Mouse (Mus musculus) heart, adult 9 months (tissue): ENCODE measurements around the gene Slc26a10.
"Not testable (repeated sequence)": the region's sequence is repeated elsewhere in the genome, so short reads cannot be mapped to it uniquely, and the experiment has no call there.

Experiments
- DNase-seq, 2 experiments: peaks; one replicate each; pipeline ENCODE4 v3.0.0; 2022; ENCODE audit warnings: low spot score in 2 of 2

Slc26a10 gene

DNA sequence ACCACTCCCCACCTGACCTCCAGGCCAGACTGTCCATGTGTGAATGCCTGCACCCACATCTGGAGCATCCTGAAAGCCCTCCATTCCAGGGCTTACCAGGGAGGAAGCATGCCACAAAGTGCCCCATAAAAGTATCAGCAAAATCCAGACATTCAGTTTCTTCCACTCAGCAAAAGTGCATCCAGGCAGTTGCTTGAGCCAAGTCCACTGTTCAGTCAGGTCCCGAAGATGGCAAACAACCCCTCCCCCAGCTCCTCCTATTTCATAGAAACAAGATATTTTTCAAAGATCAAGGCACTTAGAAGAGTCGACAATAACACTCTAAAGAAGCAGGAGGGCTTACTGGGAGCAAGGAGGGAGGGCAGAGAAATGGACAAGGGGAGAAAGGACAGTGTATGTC is 18.0 kb upstream of the Slc26a10 start:
- DNase-seq = no peak

DNA sequence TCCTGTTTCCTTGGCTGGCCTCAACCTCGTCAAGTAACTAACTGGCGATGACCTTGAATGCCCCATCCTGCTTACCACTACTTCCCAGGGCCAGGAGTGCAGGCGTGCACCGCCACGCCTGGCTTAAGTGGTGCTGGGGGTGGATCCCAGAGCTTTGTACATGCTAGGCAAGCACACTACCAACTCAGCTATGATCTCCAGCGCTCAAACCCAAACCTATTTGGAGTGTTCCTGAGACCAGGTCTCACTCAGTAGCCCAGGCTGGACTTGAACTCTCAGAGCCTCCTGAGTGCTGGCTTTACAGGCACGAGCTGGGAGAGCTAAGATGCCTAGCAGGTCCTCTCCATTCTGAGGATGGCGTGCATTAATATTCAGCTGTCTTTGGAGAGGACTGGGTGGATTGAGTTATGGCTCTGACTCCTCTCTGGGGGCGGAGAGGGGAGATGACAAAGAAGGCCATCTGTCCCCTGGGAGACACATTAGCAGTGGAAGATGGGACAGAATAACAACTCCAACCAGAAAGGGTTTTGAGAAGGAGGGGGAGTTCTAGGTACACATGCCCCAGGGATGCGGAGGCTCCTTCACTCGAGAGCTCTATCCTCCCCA is 17.2 kb upstream of the Slc26a10 start:
- no peak for DNase-seq

DNA sequence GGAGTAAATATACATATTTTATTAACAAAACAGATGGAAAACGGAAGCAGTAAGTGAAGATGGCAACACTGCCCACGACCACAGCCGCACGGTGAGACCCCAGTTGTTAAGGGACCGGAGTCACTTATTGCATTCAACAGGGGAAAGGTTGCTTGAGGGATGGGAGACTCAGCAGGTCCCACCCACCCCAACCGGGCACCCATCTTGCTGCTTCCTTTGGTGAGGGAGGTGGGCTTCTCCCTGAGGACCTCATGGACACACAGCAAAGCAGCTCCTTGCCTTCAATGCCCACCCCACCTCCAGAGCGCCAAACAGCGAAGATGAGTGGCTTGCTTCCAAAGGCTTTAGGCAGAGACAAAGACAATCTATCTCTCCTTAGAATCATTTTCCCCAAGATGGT is 16.7 kb upstream of the Slc26a10 start:
- no peak for DNase-seq

DNA sequence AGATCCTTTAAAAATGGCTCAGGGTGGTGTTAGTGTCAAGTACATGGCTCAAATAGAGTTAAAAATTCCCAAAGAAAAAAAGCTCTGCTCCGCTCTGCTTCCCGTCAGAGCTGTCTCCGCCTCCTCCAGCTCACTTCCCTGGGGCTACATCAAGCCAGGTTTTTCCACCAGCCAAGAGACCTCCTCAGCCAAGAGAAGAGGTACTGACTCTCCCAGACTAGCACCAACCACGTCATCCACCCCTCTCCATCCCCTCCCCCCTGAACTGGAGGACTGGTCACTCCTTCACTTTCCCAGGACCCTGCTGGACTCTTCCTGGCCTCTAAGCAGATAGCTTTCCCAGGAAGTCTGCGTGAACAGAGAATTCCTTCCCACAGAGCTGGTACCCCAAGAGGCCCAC is 15.9 kb upstream of the Slc26a10 start:
- DNase-seq = peak; percentile 85 to 91

DNA sequence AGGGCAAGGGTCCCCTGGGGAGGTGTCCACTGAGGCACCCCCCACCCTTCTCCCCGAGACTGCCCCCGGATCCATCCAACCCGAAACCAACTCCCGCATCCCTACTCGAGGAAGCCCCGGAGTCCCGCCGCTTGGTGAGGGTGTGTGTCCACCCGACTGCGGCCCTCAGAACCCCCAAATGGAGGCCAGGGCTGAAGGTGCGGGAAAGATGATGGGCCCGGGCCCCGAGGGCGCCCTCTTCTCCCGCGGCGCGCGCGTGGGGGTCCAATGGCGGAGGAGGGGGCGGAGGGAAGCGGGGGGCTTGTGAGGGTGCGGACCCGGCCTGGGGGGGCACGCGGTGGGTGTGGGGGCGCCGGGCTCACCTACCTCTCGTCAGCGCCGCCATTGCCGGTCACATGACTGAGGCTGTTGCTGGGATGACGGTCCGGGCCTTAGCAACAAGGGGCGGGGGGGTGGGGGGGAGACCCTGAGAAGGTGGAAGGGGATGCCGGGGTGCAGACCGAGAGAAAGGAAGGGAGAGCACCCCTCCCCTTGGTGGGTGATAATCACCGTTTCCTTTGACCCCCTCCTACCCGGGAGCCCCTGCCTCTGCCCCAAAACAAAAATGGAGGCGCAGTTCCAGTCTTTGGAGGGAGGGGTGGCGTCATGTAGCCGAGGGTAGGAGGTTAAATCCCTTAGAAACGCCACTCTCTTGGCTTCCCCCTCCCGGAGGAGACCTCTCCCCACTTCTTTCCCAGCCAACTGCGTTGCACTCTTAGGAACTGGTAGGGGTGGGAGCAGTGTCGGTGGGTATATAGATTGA is 15.1 kb upstream of the Slc26a10 start, which contains the start of gene Dtx3:
TSS of gene Dtx3 (minus strand) at position 401 of the 802 bp plus-strand sequence.
- no peak for DNase-seq

DNA sequence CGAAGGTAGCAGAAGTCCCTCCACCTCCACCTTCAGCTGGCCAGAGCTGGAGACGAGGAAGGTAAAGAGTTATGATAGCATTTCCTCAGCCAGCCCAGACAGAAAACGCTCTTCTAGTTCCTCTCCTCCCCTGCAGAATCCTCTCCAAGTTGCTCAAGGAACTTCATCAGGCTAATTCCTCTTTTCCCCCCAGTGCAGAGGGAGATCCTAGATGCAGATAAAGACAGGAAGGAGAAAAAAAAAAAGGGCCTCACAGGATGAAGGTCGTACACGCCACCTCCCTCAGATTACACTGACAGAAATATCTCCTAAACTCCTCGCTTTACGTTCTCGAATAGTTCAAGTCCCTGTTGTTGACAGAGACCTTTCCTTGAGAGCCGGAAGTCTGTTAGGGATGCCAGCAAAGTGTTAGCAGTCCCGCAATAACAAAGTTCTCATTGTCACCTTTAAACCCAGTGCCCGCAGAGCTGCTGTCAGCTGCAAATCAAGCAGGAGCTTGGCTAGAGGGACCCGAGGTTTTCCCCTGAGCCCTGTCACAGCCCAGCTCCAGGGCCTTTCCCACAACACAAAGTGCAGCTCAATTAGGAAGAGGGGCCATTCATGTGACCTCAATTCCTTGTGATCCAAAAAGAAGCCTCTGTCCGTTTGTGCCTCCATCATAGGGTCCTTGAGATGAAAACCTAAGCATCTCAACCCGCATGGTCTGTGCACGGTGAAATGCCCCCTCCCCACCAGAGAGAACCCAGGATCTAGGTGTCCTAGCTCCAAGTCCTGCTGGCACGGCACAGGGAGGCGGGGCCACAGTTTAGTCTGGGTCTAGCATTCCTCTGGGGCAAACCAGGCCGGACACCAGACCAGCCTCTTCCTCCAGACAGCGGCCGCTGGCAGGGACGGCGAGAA is 14.2 kb upstream of the Slc26a10 start:
- DNase-seq = peak; percentile 72 to 78

DNA sequence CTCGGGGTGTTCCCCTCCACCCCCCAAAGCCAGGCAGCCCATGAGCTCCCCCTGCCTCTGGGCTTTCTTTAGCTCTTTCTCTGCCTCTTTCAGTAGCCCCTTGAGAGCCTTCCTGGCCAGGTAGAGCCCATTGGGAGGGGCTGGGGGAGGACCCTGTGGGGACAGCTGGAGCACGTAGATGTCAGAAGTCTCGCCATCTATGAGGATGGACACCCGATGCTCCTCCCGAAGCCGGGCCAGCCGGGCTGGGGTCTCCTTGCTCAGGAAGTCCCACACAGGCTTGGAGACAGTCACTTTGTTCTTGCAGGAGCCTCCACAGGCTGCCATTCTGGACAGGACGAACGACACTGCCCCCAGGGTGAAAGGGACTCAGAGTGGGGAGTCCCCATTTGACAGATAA is 12.6 kb upstream of the Slc26a10 start:
- no peak for DNase-seq

DNA sequence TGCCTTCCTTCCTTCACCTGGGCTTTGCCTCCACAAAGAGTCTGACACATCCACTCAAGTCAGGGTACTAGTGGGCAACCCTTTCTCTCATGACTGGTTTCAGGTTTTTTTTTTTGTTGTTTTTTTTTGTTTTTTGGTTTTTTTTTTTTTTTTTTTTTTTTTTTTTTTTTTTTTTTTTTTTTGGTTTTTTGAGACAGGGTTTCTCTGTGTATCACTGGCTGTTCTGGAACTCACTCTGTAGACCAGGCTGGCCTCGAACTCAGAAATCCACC is 11.5 kb upstream of the Slc26a10 start:
- DNase-seq = not testable (repeated sequence)

DNA sequence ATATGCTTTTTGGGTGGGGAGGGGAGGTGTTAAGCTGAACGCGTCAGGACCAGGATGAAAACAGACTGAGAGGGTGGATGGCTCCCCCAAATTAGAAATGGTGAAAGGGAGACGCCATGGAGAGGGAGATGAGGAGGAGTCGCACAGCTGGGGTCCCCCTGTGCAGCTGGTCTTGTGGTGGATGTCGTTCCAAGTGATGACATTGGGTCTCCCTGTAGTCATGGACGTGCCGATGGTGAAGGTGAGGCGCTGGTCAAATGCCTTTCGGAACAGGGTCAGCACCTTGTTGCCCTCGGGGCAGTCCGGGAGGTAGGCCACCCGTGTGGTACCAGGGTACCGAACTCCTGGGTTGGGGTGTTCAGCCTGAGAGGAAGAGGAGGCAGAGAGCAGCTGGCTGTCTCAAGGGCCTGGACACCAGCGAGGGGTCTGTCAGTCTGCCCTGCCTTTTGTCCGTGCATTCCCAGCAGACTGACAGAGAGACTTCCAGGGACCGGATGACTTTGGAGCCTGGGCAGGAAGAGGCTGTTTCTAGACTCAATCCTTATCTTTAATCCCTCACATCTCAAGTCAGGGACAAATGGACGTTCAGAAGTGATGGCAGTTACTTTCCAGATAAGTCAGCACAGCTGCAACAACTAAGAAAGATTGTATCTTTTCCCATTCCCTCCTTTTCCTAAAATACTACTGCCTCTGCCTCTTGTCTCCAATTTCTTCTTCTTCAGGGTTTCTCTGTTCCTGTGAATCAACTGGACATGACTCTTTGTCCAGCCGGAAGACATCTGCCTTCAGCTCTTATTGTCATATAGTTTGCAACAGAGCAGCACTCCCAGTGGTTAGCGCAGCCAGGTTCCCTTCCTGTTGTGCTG is 11.0 kb upstream of the Slc26a10 start:
- DNase-seq = no peak

DNA sequence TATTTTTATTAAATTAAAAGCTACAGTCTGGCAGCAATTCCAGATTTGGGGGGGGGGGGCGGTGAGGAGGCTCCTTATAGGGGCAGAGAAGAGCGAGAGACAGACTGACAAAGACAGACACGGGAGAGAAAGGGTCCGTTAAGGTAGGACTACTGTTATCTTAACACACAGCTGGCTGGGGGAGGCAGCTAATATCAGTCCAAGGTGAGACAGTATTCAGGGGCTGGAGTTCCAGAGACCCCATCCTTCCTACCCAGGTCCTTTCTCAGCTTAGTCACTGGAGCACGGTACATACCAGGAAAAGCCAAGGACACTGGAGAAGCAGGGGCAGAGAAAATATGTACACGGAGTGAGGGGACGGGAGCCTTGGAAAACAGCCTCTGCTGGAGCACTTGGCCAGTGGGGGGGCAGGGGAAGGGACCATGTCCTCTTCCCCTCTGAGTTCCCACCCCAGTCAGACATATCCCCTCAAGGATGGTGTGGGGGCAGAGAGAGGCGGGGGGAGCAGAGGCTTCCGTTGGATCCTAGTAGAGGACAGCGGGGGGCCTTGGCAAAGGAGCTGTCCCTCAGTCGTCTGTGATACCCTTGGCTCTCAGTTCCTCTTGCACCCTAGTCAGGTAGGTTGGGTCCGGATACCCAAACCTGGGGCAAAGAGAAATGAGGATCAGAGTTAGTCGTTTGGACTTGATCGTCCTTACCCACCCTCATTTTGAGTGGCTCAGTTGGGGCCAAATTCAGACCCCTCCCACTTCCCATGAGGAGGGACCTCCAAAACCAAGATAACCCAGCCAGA is 10.1 kb upstream of the Slc26a10 start:
- DNase-seq = no peak

DNA sequence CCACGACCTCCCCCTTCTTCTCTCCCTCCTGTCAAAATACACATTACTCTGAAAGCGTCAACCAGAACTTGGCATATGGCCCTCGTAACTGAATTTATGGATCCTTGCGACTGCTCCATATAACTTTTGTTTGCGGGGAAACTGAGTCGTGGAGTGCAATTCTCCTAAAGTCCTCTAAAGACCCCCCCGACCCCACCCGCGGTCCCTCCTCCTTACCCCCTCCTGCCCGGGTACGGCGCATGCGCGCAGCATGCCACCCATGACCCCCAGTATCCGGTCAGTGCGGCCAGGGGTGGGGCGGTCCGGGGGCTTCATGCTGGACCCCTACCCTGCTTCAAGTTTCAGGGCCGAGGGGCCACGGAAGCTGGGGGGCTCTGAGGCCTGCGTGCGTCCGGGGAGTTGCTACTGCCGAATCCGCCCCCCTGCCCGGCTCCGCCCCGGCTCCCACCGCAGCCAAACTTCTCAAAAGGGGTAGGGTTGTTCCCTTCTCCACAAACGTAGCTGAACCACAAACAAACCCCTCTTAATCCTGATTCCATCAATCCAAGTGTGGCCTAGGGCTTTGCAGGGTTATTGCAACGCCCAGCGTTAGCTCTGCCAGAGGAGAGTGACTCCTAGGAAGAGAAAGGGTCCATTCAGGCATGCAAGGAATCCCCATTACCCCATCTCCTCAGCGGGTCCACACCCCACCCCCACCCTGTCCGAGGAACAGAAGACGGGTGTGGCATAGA is 9.4 kb upstream of the Slc26a10 start, which contains the start of gene Arhgef25:
TSS of gene Arhgef25 (minus strand) at position 433 of the 731 bp plus-strand sequence.
- DNase-seq = peak; percentile 79 to 81

DNA sequence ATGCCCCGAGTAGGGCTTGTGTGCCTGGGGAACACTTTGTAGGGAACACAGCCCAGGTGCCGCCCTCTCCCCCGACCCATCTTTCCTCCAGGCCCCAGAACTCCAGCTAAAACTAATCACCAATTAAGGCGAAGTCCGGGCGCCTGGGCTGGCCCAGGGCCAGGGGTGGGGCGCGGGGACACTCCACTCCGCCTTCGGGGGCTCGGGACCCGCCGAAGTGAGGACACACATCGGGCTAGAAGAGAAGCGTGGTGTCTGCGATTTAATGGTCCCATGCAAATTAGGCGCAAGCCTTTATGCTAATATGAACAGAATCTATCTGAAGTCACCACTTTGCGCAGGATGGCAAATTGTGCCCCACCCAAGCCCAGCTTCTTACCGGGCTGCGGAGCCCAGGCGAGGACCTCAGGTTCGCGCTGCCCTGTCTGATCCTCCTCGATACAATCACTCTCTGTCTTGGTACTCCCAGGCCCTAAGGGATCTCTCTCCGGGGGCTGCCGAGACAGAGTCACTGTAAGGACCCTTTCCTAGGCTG is 8.7 kb upstream of the Slc26a10 start:
- DNase-seq = peak; percentile 56 to 61

DNA sequence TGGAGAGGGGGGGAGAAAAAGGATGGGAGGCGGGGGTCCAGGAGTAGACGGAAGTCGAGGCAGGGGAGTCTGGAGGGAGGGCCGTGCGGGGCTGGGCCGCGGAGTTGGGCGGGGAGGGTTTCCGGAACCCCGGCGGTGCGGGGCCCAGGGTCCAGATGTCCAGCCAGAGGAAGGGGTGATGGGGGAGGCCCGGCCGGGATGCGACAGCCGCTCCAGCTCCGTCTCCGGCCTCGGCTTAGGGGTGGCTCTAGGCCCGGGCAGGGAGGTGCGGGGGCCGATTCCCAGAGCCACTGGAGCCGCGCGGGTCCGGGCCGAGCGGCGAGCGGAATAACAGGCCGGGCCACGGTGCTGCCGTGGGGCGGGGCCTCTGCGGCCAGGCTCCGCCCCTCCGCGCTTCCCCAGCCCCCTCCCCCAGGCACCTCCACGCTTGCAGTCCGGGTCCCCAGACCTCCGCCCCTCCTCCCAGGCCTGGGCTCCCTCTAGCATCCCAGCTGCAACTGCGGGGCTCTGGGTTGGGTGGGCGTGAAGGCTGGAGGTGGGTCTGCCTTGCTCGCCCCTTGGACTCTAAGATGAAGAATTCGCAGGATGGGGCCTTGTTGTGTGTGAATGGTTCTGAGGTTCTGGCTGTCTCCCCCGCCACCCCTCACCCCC is 8.1 kb upstream of the Slc26a10 start:
- DNase-seq = peak; percentile 62 to 63

DNA sequence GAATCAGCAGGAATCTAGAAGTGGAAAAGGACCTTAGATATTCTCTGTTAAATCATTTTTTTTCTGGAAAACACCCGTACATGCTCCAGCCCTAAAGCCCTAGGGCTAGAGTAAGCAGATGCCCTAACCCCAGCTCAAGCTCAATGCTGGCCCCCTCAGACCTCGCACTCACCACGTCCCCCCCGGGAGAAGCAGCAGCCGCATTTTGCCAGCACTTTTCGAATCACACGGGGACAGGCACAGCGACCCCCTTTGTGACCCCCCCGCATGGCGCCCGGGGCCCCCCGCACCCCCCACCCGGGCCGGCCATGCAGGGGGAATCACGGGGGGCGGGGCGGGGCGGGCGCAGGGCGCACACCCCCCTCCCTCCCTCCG is 7.6 kb upstream of the Slc26a10 start:
- no peak for DNase-seq

DNA sequence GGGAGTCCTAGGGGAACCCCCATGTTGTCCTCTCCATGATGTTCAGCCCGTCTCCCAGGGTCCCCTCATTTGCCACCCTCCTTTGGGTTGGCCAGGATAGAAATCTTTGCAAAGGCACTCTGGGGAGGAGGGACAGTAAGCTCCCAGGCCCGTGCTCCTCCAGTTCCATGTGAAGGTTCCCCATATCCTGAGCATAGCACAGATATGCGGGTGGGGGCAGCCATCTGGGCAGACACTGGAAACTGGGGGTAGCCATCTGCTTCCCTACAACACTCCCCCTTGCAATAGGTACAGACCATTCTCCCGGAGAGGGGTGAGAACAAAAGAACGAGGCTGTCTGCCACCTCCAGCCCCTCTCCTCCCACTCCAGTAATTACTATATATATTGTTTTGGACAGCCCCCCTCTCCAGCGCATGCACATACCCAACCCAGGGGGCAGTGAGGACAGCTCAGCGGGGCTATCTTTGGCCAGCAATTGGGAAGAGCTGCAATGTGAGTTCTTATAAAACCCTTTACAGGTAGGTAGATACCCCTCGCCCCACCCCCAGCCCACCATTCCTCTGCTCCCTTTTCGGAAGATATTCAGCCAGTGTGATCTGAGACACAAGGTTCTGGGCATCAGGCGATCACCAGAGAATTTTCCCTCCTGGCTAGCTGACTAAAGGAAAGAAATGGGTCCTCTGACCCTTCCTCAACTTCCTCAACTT is 7.1 kb upstream of the Slc26a10 start:
- no peak for DNase-seq

DNA sequence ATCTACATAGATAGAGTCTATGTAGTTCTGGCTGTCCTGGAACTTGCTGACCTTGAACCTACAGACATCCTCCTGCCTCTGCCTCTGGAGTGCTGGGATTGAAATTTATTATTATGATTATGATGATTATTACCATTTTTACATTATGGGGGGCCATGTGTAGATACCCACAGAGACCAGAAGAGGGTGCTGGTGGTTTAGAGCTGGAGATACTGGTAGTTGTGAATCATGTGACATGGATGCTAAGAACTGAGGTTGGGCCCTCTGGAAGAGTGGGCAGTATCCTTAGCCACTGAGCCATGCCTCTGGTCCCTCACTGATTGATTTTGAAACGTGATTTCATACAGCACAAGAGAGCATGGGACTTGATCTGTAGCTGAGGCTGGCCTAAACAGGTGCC is 6.0 kb upstream of the Slc26a10 start:
- no peak for DNase-seq

DNA sequence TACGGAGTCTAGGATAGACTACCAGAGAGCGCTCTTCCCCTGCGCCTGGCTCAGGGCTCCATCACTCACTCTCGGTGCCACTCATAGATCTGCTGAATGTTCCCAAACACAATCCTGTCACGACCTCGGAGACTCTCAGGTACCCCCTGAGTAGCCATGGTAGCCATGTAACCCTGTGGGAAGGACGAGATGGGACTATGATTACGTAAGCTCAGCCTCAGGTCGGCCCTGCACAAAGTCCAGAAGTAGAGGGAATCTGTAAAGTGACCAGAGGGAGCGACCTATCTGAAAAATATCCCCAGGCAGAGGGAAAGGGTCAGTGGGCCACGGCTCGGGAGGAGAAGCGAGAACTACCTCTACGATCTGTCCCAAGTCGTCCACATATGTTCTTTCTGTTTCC is 5.1 kb upstream of the Slc26a10 start:
- DNase-seq = no peak

DNA sequence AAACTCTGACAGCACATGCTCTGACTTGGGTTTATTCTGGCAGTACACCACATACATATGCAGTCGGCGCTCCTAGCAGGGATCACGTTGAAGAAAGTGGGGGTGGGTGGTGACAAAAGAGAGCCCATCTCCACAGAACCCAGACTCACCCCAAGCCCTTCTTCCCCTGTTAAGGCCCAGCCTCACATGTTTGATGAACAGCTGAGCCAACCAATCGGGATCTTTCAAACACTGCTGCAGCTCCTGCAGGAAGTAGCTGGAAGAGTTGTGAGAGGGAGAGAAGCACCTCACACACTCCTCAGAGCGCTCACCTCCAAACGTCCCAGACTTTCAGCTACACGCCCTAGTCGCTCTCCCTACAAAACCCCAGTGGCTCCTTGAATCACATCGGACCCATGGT is 4.7 kb upstream of the Slc26a10 start:
- no peak for DNase-seq

DNA sequence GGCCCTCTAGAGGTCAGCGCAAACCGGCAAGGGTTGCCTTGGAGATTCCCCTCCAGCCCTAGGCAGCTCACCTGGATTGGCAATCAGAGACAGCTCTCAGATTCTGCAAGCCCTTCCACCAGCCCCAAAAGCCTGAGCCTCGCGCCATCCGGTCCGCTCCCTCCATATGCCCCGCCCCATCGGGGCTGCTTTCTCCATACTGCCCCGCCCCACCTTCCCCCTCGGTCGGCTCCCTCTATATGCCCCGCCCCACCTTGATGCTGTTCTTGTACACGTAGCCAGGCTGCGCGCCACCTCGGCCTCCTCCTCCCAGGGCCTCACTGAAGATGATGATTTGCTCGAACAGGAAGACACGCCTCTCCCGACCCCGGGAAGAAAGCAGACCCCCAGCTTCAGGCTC is 3.3 kb upstream of the Slc26a10 start:
- no peak for DNase-seq
